Mouse (Mus musculus) thymus, postnatal 36 days (tissue): ENCODE measurements around the gene Creb3l1.

Experiments
- DNase-seq, 2 experiments: peaks; one replicate each; pipeline ENCODE4 v3.0.0; 2022; ENCODE audit warnings: mixed read lengths in 2 of 2

The Creb3l1 gene

GRCm38 (mm10) chr2:91942356-91942755 lies 81.9 kb downstream of the Creb3l1 start:
- DNase-seq, result no peak

DNA sequence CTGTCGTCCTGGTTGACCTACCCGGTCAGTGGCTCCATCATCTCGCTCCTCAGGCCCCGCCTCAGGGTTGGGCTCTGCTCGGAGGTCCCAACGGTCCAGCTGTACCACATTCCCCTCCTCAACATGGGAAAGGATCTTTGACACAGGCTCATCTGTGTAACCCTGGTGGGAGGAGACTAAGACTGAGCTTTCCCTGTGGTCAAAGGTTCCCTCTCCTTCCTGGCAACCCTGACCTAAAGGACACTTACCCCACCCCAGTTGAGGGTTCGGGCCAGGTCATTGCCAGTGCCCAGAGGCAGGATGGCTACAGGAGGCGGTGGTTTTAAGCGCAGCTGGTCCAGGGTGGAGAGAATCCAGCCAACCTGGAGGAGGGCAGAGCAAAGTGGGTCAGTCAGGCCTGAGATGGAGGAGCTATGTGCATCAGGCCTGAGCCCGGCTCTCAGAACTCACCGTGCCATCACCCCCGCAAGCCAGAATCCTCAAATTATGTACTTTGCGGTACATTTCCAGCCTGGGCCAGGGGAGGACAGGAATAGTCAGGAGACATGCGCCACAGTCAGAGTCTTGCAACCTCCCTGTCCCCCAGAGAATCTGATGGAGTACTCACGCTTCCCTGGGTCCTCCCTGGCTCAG lies 84.9 kb downstream of the Creb3l1 start:
- no peak for DNase-seq

DNA sequence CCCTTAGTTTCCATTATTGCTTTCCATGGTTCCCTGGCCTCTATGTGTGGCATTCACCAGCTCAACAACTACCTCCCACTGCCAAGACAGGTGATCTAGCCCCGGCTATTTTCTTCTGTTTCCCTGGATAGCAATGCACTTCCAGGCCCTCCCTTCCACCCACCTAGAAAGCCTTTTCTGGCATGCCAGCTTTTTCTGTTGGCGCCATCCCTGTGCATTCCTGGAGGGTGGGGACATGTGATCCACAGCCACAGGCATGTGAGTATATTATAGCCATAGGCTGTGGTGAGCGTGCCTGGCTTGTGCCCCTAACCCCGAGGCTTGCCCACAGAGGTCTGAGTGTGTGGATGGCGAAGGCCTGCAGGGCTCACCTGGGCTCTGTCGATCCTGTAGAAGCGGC lies 88.1 kb downstream of the Creb3l1 start:
- no peak for DNase-seq

GRCm38 (mm10) chr2:91934826-91935525 lies 89.3 kb downstream of the Creb3l1 start:
- DNase-seq, result no peak

DNA sequence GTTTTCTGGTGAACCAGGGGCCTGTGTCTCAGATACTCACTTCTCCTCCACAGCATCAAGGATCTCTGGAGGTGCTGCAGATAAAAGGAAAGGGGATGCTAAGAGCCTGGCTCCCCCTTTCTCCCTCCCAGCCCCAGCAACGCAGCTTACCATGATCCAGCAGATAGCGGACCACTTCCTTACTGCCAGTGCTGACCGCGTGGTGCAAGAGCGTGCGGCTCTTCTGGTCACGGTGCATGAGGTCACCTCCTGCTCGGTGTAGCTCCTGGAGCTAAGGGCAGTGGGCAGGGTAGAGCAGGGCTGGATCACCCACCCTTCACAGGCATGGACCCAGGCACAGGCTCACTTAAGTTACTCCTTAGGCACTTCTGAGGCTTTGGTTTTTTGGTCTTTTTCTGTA lies 90.3 kb downstream of the Creb3l1 start:
- no peak for DNase-seq

- DNase-seq, result no peak
Measured at GRCm38 (mm10) chr2:91933471-91933870, 90.8 kb downstream of the Creb3l1 start.

DNA sequence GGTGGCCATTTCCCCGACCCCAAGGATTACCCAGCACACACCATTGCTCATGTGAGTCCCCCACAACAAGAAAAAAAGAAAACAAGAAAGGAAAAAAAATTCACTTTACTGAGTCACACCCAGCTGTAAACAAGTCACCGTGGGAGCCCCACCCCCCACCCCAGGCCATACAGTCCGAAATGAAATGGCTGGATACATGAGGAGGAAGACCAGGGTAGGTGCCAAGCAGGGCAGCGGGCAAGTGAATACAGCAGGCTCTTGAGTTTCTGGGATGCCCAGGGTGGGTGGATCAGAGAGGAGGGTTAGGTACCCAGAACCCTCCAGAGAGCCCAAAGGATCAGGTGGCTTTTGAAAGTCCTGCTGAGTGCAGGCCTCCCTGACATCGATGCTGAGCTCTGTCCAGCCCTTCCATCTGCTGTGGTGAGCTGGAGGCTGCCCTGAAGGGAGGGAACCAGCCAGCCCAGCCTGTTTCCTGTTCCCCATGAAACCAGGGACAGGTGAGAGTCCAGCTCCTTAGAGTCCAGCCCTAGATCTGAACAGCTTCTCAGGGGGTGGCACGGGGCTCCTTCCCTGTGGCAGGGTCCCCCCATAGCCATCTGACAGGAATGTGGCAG lies 91.5 kb downstream of the Creb3l1 start:
- no peak for DNase-seq
